Mouse (Mus musculus) bone marrow macrophage, adult 2 months (primary cell): ENCODE data around the gene Caln1.

Source experiments
- CTCF ChIP-seq: IDR thresholded peaks from 2 replicates; pipeline ENCODE4 v1.5.1; 2012; ENCODE audit warnings: low read depth, mild to moderate bottlenecking, low read length, moderate library complexity
- POLR2A ChIP-seq: IDR thresholded peaks from 2 replicates; pipeline ENCODE4 v1.6.1; 2012; ENCODE audit warnings: mild to moderate bottlenecking, low read depth, low read length, borderline replicate concordance

DNA sequence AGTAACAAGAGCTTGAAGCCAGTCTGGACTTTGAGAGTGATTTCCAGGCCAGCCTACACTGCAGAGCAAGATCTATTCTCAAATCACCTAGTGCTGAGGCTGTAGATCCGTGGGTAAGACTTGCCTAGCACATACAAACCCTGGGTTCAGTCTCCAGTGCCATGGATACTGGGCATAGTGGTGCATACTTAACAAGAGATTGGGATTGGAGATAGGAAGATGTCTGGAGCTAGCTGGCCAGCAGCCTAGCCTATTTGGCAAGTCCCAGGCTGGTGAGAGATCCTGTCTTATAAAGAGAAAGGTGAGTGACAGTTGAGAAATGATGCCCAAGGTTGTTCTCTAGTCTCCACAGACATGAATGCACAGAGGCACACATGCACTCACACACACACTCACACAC, 441.6 kb downstream of the Caln1 start:
- TF ChIP-seq POLR2A: no peak
- TF ChIP-seq CTCF: no peak
